Mouse (Mus musculus) thymus, postnatal 0 days (tissue): ENCODE measurements around the gene Ghr. TPM values are rescaled to one million over a fixed set of nuclear protein-coding genes. Genes with fewer than 3 reads are reported as not detected.

Experiments used
- DNase-seq: peaks from one replicate; pipeline ENCODE4 v3.0.0-alpha.2; 2015; ENCODE audit warnings: low spot score
- polyA plus RNA-seq: library from polyadenylated mRNA; unstranded; fragments of >200 nt; fragmentation: Nextera tagmentation; extraction: Ambion mirVana; gene quantifications from 2 replicates; pipeline ENCODE4 v1.2.1, GENCODE M21; 2015

Gene Ghr
- polyA plus RNA-seq, result 4.3 and 5.4 TPM in 2 replicates

DNA sequence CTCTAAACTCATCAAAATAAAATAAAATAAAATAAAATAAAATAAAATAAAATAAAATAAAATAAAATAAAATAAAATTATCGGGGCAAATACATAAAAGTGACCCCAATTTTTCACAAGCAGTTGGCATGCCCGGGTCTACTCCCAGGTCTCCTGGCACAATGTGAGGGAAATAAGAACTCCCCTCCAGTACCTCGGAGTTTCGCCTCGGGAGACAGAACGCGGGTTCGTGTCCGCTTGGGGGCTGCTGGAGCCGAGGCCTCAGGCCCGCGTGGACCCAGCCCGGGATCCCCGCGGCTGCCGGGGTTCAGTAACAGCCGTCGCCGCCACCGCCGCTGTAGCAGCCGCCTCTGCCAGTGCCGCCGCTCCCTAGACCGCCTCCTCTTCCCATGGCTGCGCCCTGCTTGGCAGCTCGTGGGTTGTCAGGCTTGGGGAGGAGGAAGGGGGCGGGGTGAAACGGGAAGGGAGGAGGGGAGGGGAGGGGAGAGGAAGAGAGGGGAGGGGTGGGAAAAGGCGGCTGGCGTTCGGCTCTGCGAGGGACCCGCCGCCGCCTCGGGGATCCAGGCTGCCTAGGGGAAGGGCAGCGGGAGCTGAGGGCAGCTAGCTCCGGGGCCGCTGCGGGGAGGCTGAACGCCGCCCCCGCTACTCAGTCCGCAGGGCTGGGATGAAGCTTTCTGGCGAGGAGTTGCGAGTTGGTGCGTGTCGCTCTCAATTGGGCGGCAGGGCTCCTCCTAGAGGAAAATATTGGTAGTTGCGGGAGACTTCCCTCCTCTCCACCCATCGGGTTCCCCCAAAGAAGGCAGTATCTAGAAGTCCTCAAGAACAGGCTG, at the start of gene Ghr:
Gene Ghr (minus strand): TSS at position 686 of the 830 bp plus-strand sequence.
- DNase-seq, result peak; percentile 69

DNA sequence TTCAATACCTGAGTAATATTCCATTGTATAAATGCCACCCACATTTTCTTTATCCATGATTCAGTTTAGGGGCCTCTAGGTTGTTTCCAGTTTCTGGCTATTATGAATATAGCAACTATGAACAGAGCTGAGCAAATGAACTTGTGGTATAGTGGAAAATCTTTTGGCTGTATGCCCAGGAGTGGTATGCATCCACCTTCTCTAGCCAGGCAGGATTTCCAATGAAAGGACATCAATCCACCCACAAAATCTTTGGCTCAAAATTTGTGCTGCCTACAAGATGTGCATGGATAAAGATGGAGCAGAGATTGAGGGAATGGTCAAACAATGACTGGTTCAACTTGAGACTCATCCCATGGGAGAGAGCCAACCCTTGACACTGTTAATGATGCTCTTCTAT, 39.5 kb upstream of the Ghr start:
- DNase-seq, result no peak

DNA sequence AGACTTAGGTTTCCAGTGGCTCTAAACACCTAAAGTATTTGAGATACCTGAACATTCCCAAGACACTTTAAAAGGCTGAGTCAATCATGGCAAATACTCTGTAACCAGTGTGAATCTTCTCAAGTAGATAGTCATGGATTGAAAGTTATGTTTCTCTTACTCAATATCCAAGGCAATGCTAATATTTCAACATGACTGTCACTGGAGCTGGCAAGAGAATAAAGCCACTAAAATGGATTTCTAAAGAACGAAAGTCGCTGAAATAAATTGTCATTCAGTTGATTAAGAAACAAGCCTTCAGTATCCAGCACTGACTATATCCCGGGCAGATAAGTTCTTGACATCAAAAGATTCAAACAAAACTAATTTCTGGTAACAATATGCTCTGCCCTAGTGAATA, 37.1 kb upstream of the Ghr start:
- no peak for DNase-seq

GRCm38 (mm10) chr15:3618311-3618710, 35.0 kb upstream of the Ghr start:
- DNase-seq, result no peak

DNA sequence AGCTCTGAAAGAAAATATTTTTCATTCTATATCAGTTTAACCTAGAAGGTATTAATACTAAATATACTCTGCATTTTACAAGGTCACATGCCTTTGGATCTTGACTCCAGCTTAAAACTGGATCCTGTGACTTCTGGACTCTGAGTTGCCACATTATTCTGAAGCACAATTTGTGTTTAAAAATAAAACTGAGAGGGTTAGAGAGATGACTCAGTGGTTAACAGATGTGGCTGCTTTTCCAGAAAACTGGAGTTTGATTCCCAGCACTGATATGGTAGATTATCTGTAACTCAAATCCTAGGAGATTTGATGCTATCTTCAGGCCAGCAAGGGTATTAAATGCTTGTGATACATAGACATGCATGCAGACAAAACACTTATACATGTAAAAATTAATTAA, 28.7 kb upstream of the Ghr start:
- DNase-seq, result no peak

DNA sequence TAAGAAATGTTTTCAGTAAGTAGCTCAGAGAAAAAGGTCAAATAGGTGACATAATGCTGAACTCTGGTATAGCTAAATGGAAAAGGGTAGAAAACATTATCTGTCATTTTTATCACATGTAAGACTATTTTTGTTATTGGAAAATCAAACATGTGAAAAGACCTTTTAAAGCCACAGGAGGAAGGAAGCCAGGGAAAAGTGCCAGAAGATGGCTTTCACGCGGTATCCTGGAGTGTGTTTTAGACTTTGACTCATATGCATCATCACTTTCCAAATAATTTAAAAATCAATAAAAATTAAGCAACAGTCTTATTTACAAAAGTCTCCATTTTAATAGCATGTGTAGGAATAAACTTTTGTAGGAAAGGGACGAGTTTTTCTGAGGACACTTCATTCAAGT, 24.7 kb upstream of the Ghr start:
- DNase-seq, result no peak

- no peak for DNase-seq
Observed at GRCm38 (mm10) chr15:3602098-3602486, 18.8 kb upstream of the Ghr start.

DNA sequence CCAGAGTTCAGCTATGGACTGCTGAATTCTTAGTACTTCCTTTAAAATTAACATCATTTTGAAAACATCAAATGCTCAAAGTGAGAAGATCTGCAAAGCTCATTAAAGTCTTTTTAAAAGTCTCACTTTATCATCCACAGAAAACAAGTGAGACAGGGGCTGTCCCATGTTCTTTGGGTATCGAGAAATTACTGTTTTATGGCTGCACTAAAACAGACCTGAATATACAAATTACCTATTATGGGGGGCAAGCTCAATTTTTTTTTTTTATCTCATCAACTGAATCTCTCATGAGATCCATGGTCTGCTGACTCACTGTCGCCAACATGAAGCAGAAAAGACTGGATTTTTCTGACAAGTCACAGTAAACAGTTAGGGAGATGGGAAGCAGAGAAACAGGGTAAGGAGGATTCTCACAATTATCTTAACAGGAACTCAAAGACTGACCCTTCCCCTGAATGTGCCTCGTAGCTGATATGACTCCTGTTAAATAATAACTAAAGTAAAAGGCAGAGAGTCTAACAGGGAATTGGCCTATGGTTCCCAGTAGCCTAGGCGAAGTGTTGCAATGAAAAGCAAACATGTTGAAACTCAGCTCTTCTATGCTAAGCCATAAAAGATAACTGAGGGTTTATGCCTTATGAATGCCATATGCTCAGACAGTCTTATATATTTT, 18.3 kb upstream of the Ghr start:
- no peak for DNase-seq

GRCm38 (mm10) chr15:3587879-3588278, 4.6 kb upstream of the Ghr start:
- DNase-seq, result no peak

DNA sequence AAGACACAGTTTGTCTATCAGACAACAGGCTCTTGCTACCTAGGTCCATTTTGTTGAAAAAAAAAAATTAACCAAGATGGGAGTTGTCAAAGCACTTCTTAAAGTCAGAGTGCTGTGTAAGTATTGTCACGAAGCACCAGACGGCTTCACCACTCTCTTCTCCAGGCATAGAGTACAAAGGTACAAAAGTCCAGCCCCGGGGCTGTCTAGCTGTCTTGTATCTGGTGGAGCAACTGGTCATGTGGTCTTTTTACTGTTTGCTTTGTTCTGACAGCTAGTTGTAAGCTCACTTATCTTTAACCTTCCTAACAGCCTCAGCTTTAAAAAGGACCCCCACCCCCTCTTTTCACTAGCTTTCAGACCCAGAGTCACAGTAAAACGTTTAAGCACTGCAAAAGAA, 1.1 kb upstream of the Ghr start:
- no peak for DNase-seq

DNA sequence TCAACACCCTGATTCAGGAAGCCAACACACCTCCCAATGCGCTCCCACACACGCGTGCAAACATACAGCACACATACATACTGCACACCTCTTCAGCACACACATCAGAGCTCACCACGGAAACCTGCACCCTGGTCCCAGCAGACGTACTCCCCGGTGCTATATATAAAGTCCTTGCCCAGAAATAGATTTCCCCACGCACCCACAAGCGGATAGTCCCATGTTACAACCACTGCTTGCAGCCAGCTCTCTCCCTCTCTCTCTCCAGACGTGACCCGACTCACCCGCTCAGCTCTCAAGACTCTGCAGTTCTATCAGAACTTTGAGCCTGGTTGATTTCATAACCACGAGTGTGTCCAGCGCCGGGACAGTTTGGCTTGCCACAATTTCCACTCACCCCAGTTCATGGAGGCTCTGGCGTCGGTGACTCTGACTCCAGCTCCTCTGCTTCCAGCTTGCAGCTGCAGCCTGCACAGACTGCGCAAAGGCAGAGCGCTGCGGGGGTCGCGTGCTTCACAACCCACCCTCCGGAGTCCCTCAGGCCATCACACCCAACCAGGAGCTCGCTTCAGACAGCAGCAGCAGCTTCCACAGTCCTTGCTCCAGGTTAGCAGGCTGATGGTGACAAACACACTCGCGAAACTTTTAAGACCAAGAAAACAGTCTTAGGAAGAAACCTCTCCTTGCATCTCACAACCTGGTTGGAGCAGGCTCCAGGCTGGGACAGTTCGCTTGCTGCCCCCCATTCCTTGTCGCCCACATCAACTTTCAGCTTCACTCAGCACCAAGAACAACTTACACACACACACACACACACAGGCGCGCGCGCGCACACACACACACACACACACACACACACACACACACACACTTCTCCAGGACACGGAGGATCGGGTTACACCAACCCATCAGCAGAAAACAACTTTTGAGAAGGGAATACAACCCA, 1.2 kb downstream of the Ghr start:
- no peak for DNase-seq

GRCm38 (mm10) chr15:3581337-3581736, 2.0 kb downstream of the Ghr start:
- no peak for DNase-seq

DNA sequence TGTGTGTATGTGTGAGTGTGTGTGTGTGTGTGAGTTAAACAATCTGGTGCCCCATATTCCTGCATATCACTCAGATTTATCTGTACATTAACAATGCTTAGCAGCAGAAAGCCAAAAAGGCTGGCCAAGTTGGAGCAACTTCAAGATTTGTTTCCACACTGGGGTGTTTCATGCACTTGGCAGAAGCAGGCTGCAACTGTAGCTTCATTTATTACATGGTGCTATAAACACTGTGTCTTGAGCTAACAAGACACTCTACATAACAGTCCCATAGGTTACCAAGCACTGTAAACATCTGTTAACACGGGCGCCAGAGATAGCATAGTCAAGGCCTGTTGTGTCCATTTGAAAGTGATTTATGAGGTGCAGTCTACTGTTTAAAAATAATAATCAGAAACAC, 3.1 kb downstream of the Ghr start:
- DNase-seq, result no peak

DNA sequence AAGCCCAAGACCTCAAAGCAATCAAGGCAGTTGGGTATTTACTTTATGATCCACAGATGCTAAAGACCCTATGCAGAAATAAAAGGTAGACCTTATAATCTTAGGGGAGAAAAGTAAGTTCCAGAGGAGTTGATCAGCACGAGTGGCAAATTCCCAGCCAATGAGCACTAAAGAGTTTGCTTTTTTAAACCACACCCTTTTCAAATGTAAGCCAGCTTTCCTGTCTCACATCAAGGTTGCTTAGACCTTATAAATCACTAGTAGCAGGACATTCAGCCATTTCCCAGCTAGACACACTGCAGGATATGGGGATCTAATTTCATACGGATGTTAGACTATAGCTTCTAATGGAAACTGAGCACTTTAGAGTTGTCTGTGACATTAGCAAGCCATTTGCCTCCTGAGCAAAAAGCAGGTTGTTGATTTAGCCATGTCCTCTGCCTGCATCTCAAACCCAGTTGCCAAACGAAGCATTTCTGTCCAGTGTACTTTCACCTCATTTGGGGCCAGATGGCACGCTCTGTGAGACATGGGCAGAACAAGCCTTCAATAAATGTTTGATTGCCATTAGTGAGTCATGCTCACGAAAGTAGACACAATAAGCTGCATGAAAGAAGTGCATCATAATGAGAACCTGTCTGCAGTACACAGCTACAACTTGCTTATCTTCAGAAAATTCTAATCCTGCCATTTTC, 4.9 kb downstream of the Ghr start:
- DNase-seq, result no peak

- DNase-seq, result no peak
Observed at GRCm38 (mm10) chr15:3569178-3569903, 14.0 kb downstream of the Ghr start.

DNA sequence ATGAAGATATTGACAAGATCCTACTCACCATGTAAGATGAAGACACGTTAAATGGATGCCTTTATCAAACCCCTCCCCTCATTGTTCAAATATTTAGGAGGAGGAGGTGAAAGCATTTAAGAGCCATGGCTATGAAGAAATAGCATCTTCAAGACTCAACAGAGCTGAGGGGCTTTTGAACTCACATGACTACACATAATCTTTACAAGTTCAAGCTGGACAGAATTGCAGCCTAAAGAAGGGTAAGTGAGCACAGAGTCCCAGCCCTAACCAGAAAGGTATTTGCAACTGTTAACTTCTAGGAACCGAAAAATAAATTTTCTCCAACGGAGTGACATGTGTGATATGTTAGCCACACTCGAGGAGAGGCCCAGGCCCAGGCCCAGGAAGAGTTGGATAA, 18.7 kb downstream of the Ghr start:
- DNase-seq, result no peak

- DNase-seq, result no peak
Observed at GRCm38 (mm10) chr15:3563929-3564516, 19.3 kb downstream of the Ghr start.

- DNase-seq, result no peak
Observed at GRCm38 (mm10) chr15:3563473-3563872, 19.8 kb downstream of the Ghr start.

DNA sequence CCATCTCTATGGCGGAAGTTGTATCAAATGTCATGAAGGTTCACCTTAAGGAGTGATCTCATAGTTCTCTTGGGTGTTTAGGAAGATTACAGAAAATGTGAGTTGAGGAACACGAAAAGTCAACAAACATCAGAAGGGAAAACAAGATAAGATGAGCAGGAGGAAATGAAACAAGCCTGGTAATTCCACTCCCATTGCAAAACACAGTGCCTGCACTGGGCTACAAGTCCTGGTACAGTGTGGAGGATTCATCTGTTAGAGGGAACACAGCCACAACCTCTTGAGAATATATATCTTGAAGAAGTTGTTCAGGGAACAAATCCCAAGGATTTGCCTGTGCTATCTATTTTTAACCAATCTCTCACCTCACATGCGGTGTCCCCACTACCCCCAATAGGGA, 24.8 kb downstream of the Ghr start:
- DNase-seq, result no peak

GRCm38 (mm10) chr15:3544289-3544688, 39.0 kb downstream of the Ghr start:
- DNase-seq, result no peak
